ENCODE assay signal across 17 mouse cellular contexts in genomic region chr9:35430476-35430875, GRCm38 (mm10). TPM values are rescaled to one million over a fixed set of nuclear protein-coding genes. Genes with fewer than 3 reads are reported as not detected.
A peak's percentile ranks its signal among the peaks of the same experiment; 100 is the strongest.
DNase-seq lines count a peak whose midpoint lies in the region; ATAC-seq and TF ChIP-seq lines count a peak whose summit lies in the region.
"Had no signal": no experiment of that assay in that cellular context is flagged by ENCODE, and none has a peak within 500 bp of the region (broad histone marks: within the 10 kb centered on the region; RNA-seq: fewer than 3 reads in every experiment).

No protein-coding gene starts in this region.

- peak; percentile 19 for DNase-seq in cerebellum, adult 9-10 months
- DNase-seq in cerebellum, adult 18-20 months = no peak
- no peak for DNase-seq in hindbrain, embryonic 14.5 days (ENCODE audit: low spot score)
- DNase-seq in hindbrain, embryonic 10.5 days (ENCODE audit: low spot score) = no peak
- no peak for DNase-seq in limb, embryonic 14.5 days (ENCODE audit: low spot score)
- DNase-seq in adipocyte (ENCODE audit: low spot score) = no peak
- DNase-seq in gastrocnemius, postnatal 25 days = no peak
- DNase-seq: adrenal gland, adult 8-10 months; cerebellum, postnatal 10 days; gastrocnemius, postnatal 10 days; lung, postnatal 10 days had no signal

- H3K27me3 ChIP-seq in hindbrain, embryonic 14.5 days (ENCODE audit: control insufficient read depth, insufficient read depth, low read length) = no peaks in the 10 kb centered on the region
- peaks cover 18% of the 10 kb centered on the region for H3K27me3 ChIP-seq in hindbrain, embryonic 10.5 days (ENCODE audit: insufficient read depth, poor library complexity, severe bottlenecking)
- H3K27me3 ChIP-seq in limb, embryonic 14.5 days (ENCODE audit: control insufficient read depth, insufficient read depth, low read length) = no peaks in the 10 kb centered on the region
- H3K27me3 ChIP-seq: intestine, embryonic 15.5 days; neural tube, embryonic 12.5 days had no signal

- no peak overlapping the region for H3K27ac ChIP-seq in hindbrain, embryonic 14.5 days
- H3K27ac ChIP-seq in hindbrain, embryonic 10.5 days = no peak overlapping the region
- no peak overlapping the region for H3K27ac ChIP-seq in limb, embryonic 14.5 days (replicated peaks; ENCODE audit: low read depth, low read length)
- H3K27ac ChIP-seq: intestine, embryonic 15.5 days; kidney, postnatal 0 days; liver, embryonic 14.5 days; midbrain, embryonic 10.5 days; neural tube, embryonic 12.5 days had no signal

- TF ChIP-seq POLR2A in limb, embryonic 14.5 days (IDR thresholded peaks at IDR 0.05; ENCODE audit: borderline replicate concordance, extremely low read depth, insufficient read depth, insufficient read length) = no peak

- 68% methylated on average over 8 of the region's 8 CpGs for WGBS in hindbrain, embryonic 14.5 days
- WGBS in hindbrain, embryonic 10.5 days = 84% methylated on average over 8 of the region's 8 CpGs
- 74% methylated on average over 8 of the region's 8 CpGs for WGBS in limb, embryonic 14.5 days

- H3K9me3 ChIP-seq in hindbrain, embryonic 14.5 days (ENCODE audit: control insufficient read depth, low read length) = no peaks in the 10 kb centered on the region
- H3K9me3 ChIP-seq in hindbrain, embryonic 10.5 days = no peaks in the 10 kb centered on the region
- H3K9me3 ChIP-seq in limb, embryonic 14.5 days (ENCODE audit: control insufficient read depth, low read length) = no peaks in the 10 kb centered on the region
- H3K9me3 ChIP-seq: intestine, embryonic 15.5 days; midbrain, embryonic 10.5 days; neural tube, embryonic 12.5 days had no signal

- H3K36me3 ChIP-seq in hindbrain, embryonic 14.5 days (replicated peaks; ENCODE audit: control insufficient read depth, insufficient read depth) = no peaks in the 10 kb centered on the region
- H3K36me3 ChIP-seq in hindbrain, embryonic 10.5 days = 0 out of 2 replicates have a peak, but pooled peaks cover 4% of the 10 kb centered on the region
- H3K36me3 ChIP-seq in limb, embryonic 14.5 days (ENCODE audit: control insufficient read depth, insufficient read depth, low read length) = peaks cover 32% of the 10 kb centered on the region
- H3K36me3 ChIP-seq: intestine, embryonic 15.5 days; neural tube, embryonic 12.5 days had no signal

- H3K4me1 ChIP-seq in hindbrain, embryonic 14.5 days (replicated peaks; ENCODE audit: control insufficient read depth, insufficient read depth, low read length) = peaks cover 30% of the 10 kb centered on the region
- H3K4me1 ChIP-seq in hindbrain, embryonic 10.5 days (replicated peaks) = peaks cover 68% of the 10 kb centered on the region
- peaks cover 66% of the 10 kb centered on the region for H3K4me1 ChIP-seq in limb, embryonic 14.5 days (ENCODE audit: control insufficient read depth, insufficient read depth, low read length)

- no peak overlapping the region for H3K9ac ChIP-seq in hindbrain, embryonic 14.5 days
- no peak overlapping the region for H3K9ac ChIP-seq in limb, embryonic 14.5 days (ENCODE audit: low read depth, low read length, severe bottlenecking)
- H3K9ac ChIP-seq: intestine, embryonic 15.5 days; liver, embryonic 14.5 days; neural tube, embryonic 12.5 days had no signal

- 0 out of 2 replicates have a peak, but pooled peaks have one; percentile 18 for ATAC-seq in hindbrain, embryonic 14.5 days (ENCODE audit: low FRiP score)
- ATAC-seq in activated CD4-positive, CD25-positive, alpha-beta regulatory T cell, adult 4 months = peak; percentile 43
- no peak for ATAC-seq in limb, embryonic 14.5 days (ENCODE audit: low FRiP score, low read depth)
- ATAC-seq: intestine, embryonic 15.5 days had no signal

- H3K4me3 ChIP-seq in hindbrain, embryonic 14.5 days (replicated peaks; ENCODE audit: low read length) = no peak overlapping the region
- H3K4me3 ChIP-seq in hindbrain, embryonic 10.5 days = no peak overlapping the region
- no peak overlapping the region for H3K4me3 ChIP-seq in limb, embryonic 14.5 days (replicated peaks; ENCODE audit: low read length)
- H3K4me3 ChIP-seq: intestine, embryonic 15.5 days; midbrain, embryonic 10.5 days; neural tube, embryonic 12.5 days had no signal

- H3K4me2 ChIP-seq in hindbrain, embryonic 14.5 days (replicated peaks) = no peak overlapping the region; the same call in 1 of the 2 replicates
- H3K4me2 ChIP-seq in limb, embryonic 14.5 days (replicated peaks; ENCODE audit: low read depth, low read length, severe bottlenecking) = 0 out of 2 replicates have a peak overlapping the region, but pooled peaks have one; percentile 7
- H3K4me2 ChIP-seq: intestine, embryonic 15.5 days; neural tube, embryonic 12.5 days had no signal

RNA-seq across cellular contexts. Expression of gene Cdon, which starts 9.5 kb away (rescaled TPM):
- 3.1 and 5.0 TPM in 2 replicates for polyA plus RNA-seq in hindbrain, embryonic 14.5 days (2014; fragmentation: Nextera tagmentation; extraction: Ambion mirVana)
- polyA plus RNA-seq in hindbrain, embryonic 10.5 days (2016; fragmentation: Nextera tagmentation; extraction: Ambion mirVana) = 11.7 and 15.4 TPM in 2 replicates
- polyA plus RNA-seq in activated CD4-positive, CD25-positive, alpha-beta regulatory T cell, adult 4 months (2017; shearing (Covaris generic)) = 1 to 10 TPM; 2.4 to 4.4 TPM
- 83.7 and 98.3 TPM in 2 replicates for polyA plus RNA-seq in limb, embryonic 14.5 days (2012; rRNA removed)
- 39.6 and 40.9 TPM in 2 replicates for polyA plus RNA-seq in limb, embryonic 14.5 days (2014; fragmentation: Nextera tagmentation; extraction: Ambion mirVana)
- 10 to 100 TPM; 13.5 to 16.7 TPM for total RNA-seq in gastrocnemius, postnatal 25 days (2021)
